Comparison of ENCODE assay signal across 18 mouse cellular contexts in the genomic region with DNA sequence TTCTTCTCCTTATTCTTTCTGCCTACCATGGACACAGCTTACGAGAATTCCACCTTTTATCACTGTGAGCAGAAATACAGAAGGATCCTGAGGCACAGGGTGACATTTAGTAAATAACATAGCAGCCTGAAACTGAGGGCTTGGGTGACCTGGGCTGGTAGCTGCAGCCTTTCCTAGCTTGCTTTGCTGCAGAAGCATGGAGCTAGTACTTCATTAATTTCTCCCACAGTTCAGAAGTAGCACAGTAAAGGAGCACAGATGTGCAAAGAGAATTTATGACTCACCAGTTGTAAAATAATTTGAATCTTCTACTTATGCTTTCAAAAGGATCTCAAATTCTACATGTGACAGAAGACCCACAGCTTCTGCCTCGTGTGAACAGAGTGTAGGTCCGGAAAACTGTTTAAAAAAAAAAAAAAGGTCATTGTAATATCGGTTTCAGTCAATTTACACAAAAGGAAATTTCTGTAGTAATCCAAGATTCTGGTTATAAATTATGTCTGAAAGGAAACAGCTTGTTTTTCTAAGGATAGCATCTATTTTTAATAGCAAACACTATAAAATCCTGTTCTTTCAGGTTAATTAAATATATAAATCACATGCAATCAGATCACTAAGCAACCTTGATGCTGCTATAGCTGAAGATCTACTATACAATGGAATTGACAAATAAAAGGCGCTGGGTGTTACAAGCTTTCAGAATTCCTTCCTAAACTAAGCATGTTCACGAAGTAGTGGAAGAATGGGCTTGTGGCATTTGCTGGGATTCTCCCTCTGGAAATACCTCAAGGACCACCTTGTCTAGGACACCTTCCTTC.
A peak's percentile ranks its signal among the peaks of the same experiment; 100 is the strongest.
DNase-seq lines count a peak whose midpoint lies in the region; ATAC-seq lines count a peak whose summit lies in the region.
"Had no signal": no experiment of that assay in that cellular context is flagged by ENCODE, and none has a peak within 500 bp of the region (broad histone marks: within the 10 kb centered on the region; RNA-seq: fewer than 3 reads in every experiment).

No protein-coding gene starts in this region.

- no peak overlapping the region for H3K9ac ChIP-seq in kidney, embryonic 14.5 days (ENCODE audit: low read depth, low read length)
- no peak overlapping the region for H3K9ac ChIP-seq in kidney, embryonic 16.5 days (replicated peaks; ENCODE audit: low read length)
- H3K9ac ChIP-seq in forebrain, embryonic 14.5 days (ENCODE audit: low read length) = no peak overlapping the region
- H3K9ac ChIP-seq: embryonic facial prominence, embryonic 12.5 days; forebrain, embryonic 13.5 days had no signal

- no peaks in the 10 kb centered on the region for H3K4me1 ChIP-seq in kidney, embryonic 14.5 days (ENCODE audit: control insufficient read depth, insufficient read depth, low read length)
- H3K4me1 ChIP-seq in kidney, embryonic 16.5 days (ENCODE audit: insufficient read depth, low read length) = 0 out of 2 replicates have a peak, but pooled peaks cover 5% of the 10 kb centered on the region
- no peaks in the 10 kb centered on the region for H3K4me1 ChIP-seq in forebrain, embryonic 14.5 days (ENCODE audit: control insufficient read depth, insufficient read depth, low read length)
- H3K4me1 ChIP-seq: embryonic facial prominence, embryonic 10.5 days; embryonic facial prominence, embryonic 12.5 days; forebrain, embryonic 13.5 days had no signal

- H3K4me3 ChIP-seq in kidney, embryonic 14.5 days (ENCODE audit: low read length) = no peak overlapping the region
- H3K4me3 ChIP-seq in kidney, embryonic 16.5 days (ENCODE audit: low read length) = no peak overlapping the region
- H3K4me3 ChIP-seq in forebrain, embryonic 14.5 days (ENCODE audit: low read depth, low read length) = no peak overlapping the region
- H3K4me3 ChIP-seq: embryonic facial prominence, embryonic 10.5 days; embryonic facial prominence, embryonic 12.5 days; forebrain, embryonic 13.5 days had no signal

- no peaks in the 10 kb centered on the region for H3K9me3 ChIP-seq in kidney, embryonic 14.5 days (ENCODE audit: control insufficient read depth, low read length)
- H3K9me3 ChIP-seq in kidney, embryonic 16.5 days (ENCODE audit: low read length) = no peaks in the 10 kb centered on the region
- no peaks in the 10 kb centered on the region for H3K9me3 ChIP-seq in forebrain, embryonic 14.5 days (replicated peaks; ENCODE audit: control insufficient read depth, low read length)
- H3K9me3 ChIP-seq: embryonic facial prominence, embryonic 10.5 days; embryonic facial prominence, embryonic 12.5 days; forebrain, embryonic 13.5 days had no signal

- no peak for DNase-seq in kidney, adult 11 months
- DNase-seq in kidney, postnatal 36 days = no peak
- DNase-seq in brain, adult 2 months (ENCODE audit: low read depth, low spot score) = peak; percentile 12
- no peak for DNase-seq in forebrain, embryonic 14.5 days (ENCODE audit: low spot score)
- DNase-seq: adrenal gland, adult 2 months; adrenal gland, postnatal 10 days; adrenal gland, postnatal 25 days; cerebellum, adult 11-12 months; cerebellum, adult 2 months; cerebellum, adult 9-10 months; cerebellum, postnatal 10 days; cerebellum, postnatal 25 days had no signal

- no peak overlapping the region for H3K4me2 ChIP-seq in kidney, embryonic 14.5 days (replicated peaks; ENCODE audit: low read depth, low read length)
- H3K4me2 ChIP-seq in kidney, embryonic 16.5 days (replicated peaks; ENCODE audit: low read depth, low read length) = no peak overlapping the region
- H3K4me2 ChIP-seq in forebrain, embryonic 14.5 days (ENCODE audit: low read length) = no peak overlapping the region
- H3K4me2 ChIP-seq: embryonic facial prominence, embryonic 12.5 days; forebrain, embryonic 13.5 days had no signal

- ATAC-seq in kidney, embryonic 14.5 days (ENCODE audit: low FRiP score, low TSS enrichment) = peak; percentile 80; the same call in 1 of the 2 replicates
- peak; percentile 78 for ATAC-seq in kidney, embryonic 16.5 days (ENCODE audit: low FRiP score, low TSS enrichment)
- ATAC-seq in forebrain, embryonic 14.5 days = no peak
- ATAC-seq: forebrain, embryonic 13.5 days; forebrain, embryonic 16.5 days had no signal

- 32% methylated on average over 6 of the region's 6 CpGs for WGBS in kidney, embryonic 14.5 days
- 31% methylated on average over 6 of the region's 6 CpGs for WGBS in kidney, embryonic 16.5 days
- 82% methylated on average over 6 of the region's 6 CpGs for WGBS in forebrain, embryonic 14.5 days

- no peaks in the 10 kb centered on the region for H3K27me3 ChIP-seq in kidney, embryonic 14.5 days (ENCODE audit: control insufficient read depth, insufficient read depth, low read length)
- no peaks in the 10 kb centered on the region for H3K27me3 ChIP-seq in kidney, embryonic 16.5 days (ENCODE audit: insufficient read depth, low read length)
- H3K27me3 ChIP-seq in forebrain, embryonic 14.5 days (replicated peaks; ENCODE audit: control insufficient read depth, insufficient read depth, low read length) = no peaks in the 10 kb centered on the region
- H3K27me3 ChIP-seq: embryonic facial prominence, embryonic 12.5 days; forebrain, embryonic 13.5 days had no signal

- no peaks in the 10 kb centered on the region for H3K36me3 ChIP-seq in kidney, embryonic 14.5 days (ENCODE audit: control insufficient read depth, insufficient read depth, low read length)
- no peaks in the 10 kb centered on the region for H3K36me3 ChIP-seq in kidney, embryonic 16.5 days (ENCODE audit: insufficient read depth, low read length)
- H3K36me3 ChIP-seq in forebrain, embryonic 14.5 days (ENCODE audit: control insufficient read depth, insufficient read depth, low read length) = no peaks in the 10 kb centered on the region
- H3K36me3 ChIP-seq: embryonic facial prominence, embryonic 10.5 days; embryonic facial prominence, embryonic 12.5 days had no signal

- H3K27ac ChIP-seq in kidney, embryonic 14.5 days (ENCODE audit: low read depth, low read length) = no peak overlapping the region
- 0 out of 2 replicates have a peak overlapping the region, but pooled peaks have one; percentile 11 for H3K27ac ChIP-seq in kidney, embryonic 16.5 days (ENCODE audit: low read length)
- no peak overlapping the region for H3K27ac ChIP-seq in forebrain, embryonic 14.5 days (ENCODE audit: low read depth, low read length)
- H3K27ac ChIP-seq: embryonic facial prominence, embryonic 10.5 days; embryonic facial prominence, embryonic 12.5 days; forebrain, embryonic 13.5 days had no signal
